8 mouse cellular contexts compared by ENCODE assay signal in genomic region chrX:71311229-71311628, GRCm38 (mm10). TPM values are rescaled to one million over a fixed set of nuclear protein-coding genes. Genes with fewer than 3 reads are reported as not detected.
A peak's percentile ranks its signal among the peaks of the same experiment; 100 is the strongest.
DNase-seq lines count a peak whose midpoint lies in the region; ATAC-seq and TF ChIP-seq lines count a peak whose summit lies in the region.

No protein-coding gene starts in this region.

- H3K36me3 ChIP-seq in spleen, adult 2 months (ENCODE audit: control insufficient read depth, insufficient read depth, low read length) = no peaks in the 10 kb centered on the region
- no peaks in the 10 kb centered on the region for H3K36me3 ChIP-seq in hindbrain, embryonic 15.5 days

- no peak overlapping the region for H3K27ac ChIP-seq in spleen, adult 2 months (ENCODE audit: insufficient read depth, low read length)
- no peak overlapping the region for H3K27ac ChIP-seq in hindbrain, embryonic 15.5 days (replicated peaks)

- H3K9me3 ChIP-seq in hindbrain, embryonic 15.5 days = no peaks in the 10 kb centered on the region

- no peaks in the 10 kb centered on the region for H3K27me3 ChIP-seq in spleen, adult 2 months (ENCODE audit: control insufficient read depth, insufficient read depth, low read length)
- no peaks in the 10 kb centered on the region for H3K27me3 ChIP-seq in hindbrain, embryonic 15.5 days

- peak; percentile 79 for ATAC-seq in hindbrain, embryonic 15.5 days (ENCODE audit: low FRiP score, low read depth)

- TF ChIP-seq CTCF in spleen, adult 2 months (IDR thresholded peaks at IDR 0.05; ENCODE audit: extremely low read depth, insufficient read depth, insufficient read length, insufficient replicate concordance) = peak; percentile 37; the same call in 1 of the 2 replicates

- intact Hi-C loops in left cerebral cortex, postnatal 10 days (cut with DNase I) = loop anchor here (2.0 to 5.0 kb wide), 2 partner anchors 260 to 729 kb away; partner anchors contain the start of gene Mamld1

- DNase-seq in spleen, adult 2 months (ENCODE audit: low read depth in 1 of 2, low spot score in 2 of 2) = peak; percentile 18 to 19
- no peak for DNase-seq in spleen, adult 12 weeks (ENCODE audit: low spot score)
- peak; percentile 27 for DNase-seq in adrenal gland, postnatal 25 days
- DNase-seq in embryo, embryonic 9.5 days (ENCODE audit: extremely low spot score) = peak; percentile 6
- peak; percentile 15 to 28 for DNase-seq in left cerebral cortex, postnatal 10 days (ENCODE audit: extremely low spot score in 1 of 2, low spot score in 2 of 2)
- DNase-seq in naive thymus-derived CD4-positive, alpha-beta T cell, adult 2 months (ENCODE audit: low read depth) = peak; percentile 63
- peak; percentile 12 to 22 for DNase-seq in thymus, postnatal 36 days

- H3K4me2 ChIP-seq in hindbrain, embryonic 15.5 days = no peak overlapping the region

- WGBS in spleen, adult 2 months = 39% methylated on average over 8 of the region's 8 CpGs
- WGBS in hindbrain, embryonic 15.5 days = 41% methylated on average over 8 of the region's 8 CpGs

- H3K4me1 ChIP-seq in spleen, adult 2 months (ENCODE audit: control insufficient read depth, insufficient read depth, insufficient read length) = no peaks in the 10 kb centered on the region
- H3K4me1 ChIP-seq in hindbrain, embryonic 15.5 days (replicated peaks) = no peaks in the 10 kb centered on the region

- TF ChIP-seq POLR2A in spleen, adult 2 months (IDR thresholded peaks at IDR 0.05; ENCODE audit: low read depth, low read length) = no peak

- no peak overlapping the region for H3K4me3 ChIP-seq in spleen, adult 2 months (ENCODE audit: extremely low read depth, insufficient read depth, insufficient read length)
- H3K4me3 ChIP-seq in hindbrain, embryonic 15.5 days = no peak overlapping the region

- H3K9ac ChIP-seq in hindbrain, embryonic 15.5 days = no peak overlapping the region

RNA-seq across cellular contexts. Expression of gene Mtmr1, which starts 53.3 kb away (rescaled TPM):
- polyA plus RNA-seq in spleen, adult 2 months (2012; rRNA removed) = 7.9 and 8.8 TPM in 2 replicates
- 36.4 and 40.3 TPM in 2 replicates for total RNA-seq in adrenal gland, postnatal 25 days (2021)
- 15.5 and 16.2 TPM in 2 replicates for polyA plus RNA-seq in hindbrain, embryonic 15.5 days (2015; fragmentation: Nextera tagmentation; extraction: Ambion mirVana)
- total RNA-seq in left cerebral cortex, postnatal 10 days (2021) = 10 to 100 TPM; 30.9 to 34.8 TPM
